Mouse (Mus musculus) lung, postnatal 36 days (tissue): ENCODE data around the gene C130032M10Rik.
"Not testable (repeated sequence)": the region's sequence is repeated elsewhere in the genome, so short reads cannot be mapped to it uniquely, and the experiment has no call there.

Experiments
- DNase-seq: peaks from one replicate; pipeline ENCODE4 v3.0.0; 2022; ENCODE audit warnings: mixed read lengths

C130032M10Rik gene

GRCm38 (mm10) chr9:114518812-114519477, 3.4 kb downstream of the C130032M10Rik start:
- no peak for DNase-seq

- DNase-seq: not testable (repeated sequence)
Measured at GRCm38 (mm10) chr9:114520529-114520928, 5.0 kb downstream of the C130032M10Rik start.

- no peak for DNase-seq
Measured at GRCm38 (mm10) chr9:114522041-114522440, 6.5 kb downstream of the C130032M10Rik start.

GRCm38 (mm10) chr9:114522501-114522900, 7.0 kb downstream of the C130032M10Rik start:
- DNase-seq: peak; percentile 53

GRCm38 (mm10) chr9:114525073-114525633, 9.7 kb downstream of the C130032M10Rik start:
- no peak for DNase-seq

GRCm38 (mm10) chr9:114525891-114526290, 10.4 kb downstream of the C130032M10Rik start:
- DNase-seq: no peak

- no peak for DNase-seq
Measured at GRCm38 (mm10) chr9:114526581-114526980, 11.1 kb downstream of the C130032M10Rik start.

- DNase-seq: peak; percentile 78
Measured at GRCm38 (mm10) chr9:114527085-114527484, 11.6 kb downstream of the C130032M10Rik start.

GRCm38 (mm10) chr9:114527992-114528679, 12.6 kb downstream of the C130032M10Rik start:
- DNase-seq: peak; percentile 68

- peak; percentile 46 for DNase-seq
Measured at GRCm38 (mm10) chr9:114528680-114529048, 13.2 kb downstream of the C130032M10Rik start.

- no peak for DNase-seq
Measured at GRCm38 (mm10) chr9:114531276-114531675, 15.8 kb downstream of the C130032M10Rik start.

- DNase-seq: no peak
Measured at GRCm38 (mm10) chr9:114533848-114534247, 18.4 kb downstream of the C130032M10Rik start.

- DNase-seq: no peak
Measured at GRCm38 (mm10) chr9:114534747-114535517, 19.4 kb downstream of the C130032M10Rik start.

- DNase-seq: no peak
Measured at GRCm38 (mm10) chr9:114536628-114537027, 21.1 kb downstream of the C130032M10Rik start.

GRCm38 (mm10) chr9:114538996-114539563, 23.6 kb downstream of the C130032M10Rik start:
- no peak for DNase-seq

- DNase-seq: no peak
Measured at GRCm38 (mm10) chr9:114541279-114541741, 25.8 kb downstream of the C130032M10Rik start.

- DNase-seq: no peak
Measured at GRCm38 (mm10) chr9:114543882-114544753, 28.6 kb downstream of the C130032M10Rik start.

GRCm38 (mm10) chr9:114544754-114545393, 29.4 kb downstream of the C130032M10Rik start:
- peak; percentile 43 for DNase-seq

GRCm38 (mm10) chr9:114546765-114547164, 31.3 kb downstream of the C130032M10Rik start:
- DNase-seq: no peak

GRCm38 (mm10) chr9:114547643-114548077, 32.2 kb downstream of the C130032M10Rik start:
- DNase-seq: no peak

GRCm38 (mm10) chr9:114548496-114548895, 33.0 kb downstream of the C130032M10Rik start:
- no peak for DNase-seq
